Mouse (Mus musculus) lung, postnatal 0 days (tissue): ENCODE measurements at regions not wholly inside any gene's neighbourhood (a gene's known extent, or its start where the extent isn't known, plus 50 kb on each side); places are given as distances from the start of the nearest gene placed in this dataset.

Experiments used
- ATAC-seq: fragments of 200-750 bp; cut with Nextera tagmentation; 2 replicates; pipeline ENCODE4 v1.8.0; 2017; ENCODE audit warnings: moderate library complexity
- DNase-seq: peaks from one replicate; pipeline ENCODE4 v3.0.0-alpha.2; 2016; ENCODE audit warnings: low spot score
- H3K27ac ChIP-seq: fragments of 300-500 bp; sonication (generic); 2 replicates; pipeline ENCODE4 v1.5.1; 2014; ENCODE audit warnings: antibody characterized with exemption, mild to moderate bottlenecking, low read length, mixed read lengths
- H3K27me3 ChIP-seq: fragments of 300-500 bp; sonication (generic); replicated peaks from 2 replicates; pipeline ENCODE4 v1.6.1; 2014; ENCODE audit warnings: low read length, mixed read lengths; ENCODE audit not compliant: insufficient read depth
- H3K36me3 ChIP-seq: fragments of 300-500 bp; sonication (generic); 2 replicates; pipeline ENCODE4 v1.6.1; 2014; ENCODE audit warnings: low read length, mixed read lengths; ENCODE audit not compliant: insufficient read depth
- H3K4me1 ChIP-seq: fragments of 300-500 bp; sonication (generic); 2 replicates; pipeline ENCODE4 v1.6.1; 2014; ENCODE audit warnings: antibody characterized with exemption, low read depth, low read length, mixed read lengths; ENCODE audit not compliant: insufficient read depth
- H3K4me2 ChIP-seq: fragments of 300-500 bp; sonication (generic); replicated peaks from 2 replicates; pipeline ENCODE4 v1.6.1; 2014; ENCODE audit warnings: low read depth, mild to moderate bottlenecking, low read length, moderate library complexity, mixed read lengths
- H3K4me3 ChIP-seq: fragments of 300-500 bp; sonication (generic); 2 replicates; pipeline ENCODE4 v1.5.1; 2014; ENCODE audit warnings: low read depth, low read length
- H3K9ac ChIP-seq: fragments of 300-500 bp; sonication (generic); replicated peaks from 2 replicates; pipeline ENCODE4 v1.6.1; 2014; ENCODE audit warnings: low read depth, mild to moderate bottlenecking
- H3K9me3 ChIP-seq: fragments of 300-500 bp; sonication (generic); 2 replicates; pipeline ENCODE4 v1.6.1; 2016; ENCODE audit warnings: low read length, mixed read lengths
- CTCF ChIP-seq: IDR thresholded peaks from 2 replicates; pipeline ENCODE4 v1.5.1; 2016; ENCODE audit warnings: antibody characterized with exemption, mild to moderate bottlenecking
- EP300 ChIP-seq: IDR thresholded peaks from 2 replicates; pipeline ENCODE4 v1.6.1; 2016; ENCODE audit warnings: antibody characterized with exemption, mild to moderate bottlenecking, control low read depth
- WGBS: fragments of 180-500 bp; shearing (Covaris S2); extraction: QIAGEN DNeasy Blood & Tissue Kit; methylation state at CpG from one replicate; pipeline ENCODE4 v1.1.7; 2014; 5-methylcytosine and 5-hydroxymethylcytosine counted together

DNA sequence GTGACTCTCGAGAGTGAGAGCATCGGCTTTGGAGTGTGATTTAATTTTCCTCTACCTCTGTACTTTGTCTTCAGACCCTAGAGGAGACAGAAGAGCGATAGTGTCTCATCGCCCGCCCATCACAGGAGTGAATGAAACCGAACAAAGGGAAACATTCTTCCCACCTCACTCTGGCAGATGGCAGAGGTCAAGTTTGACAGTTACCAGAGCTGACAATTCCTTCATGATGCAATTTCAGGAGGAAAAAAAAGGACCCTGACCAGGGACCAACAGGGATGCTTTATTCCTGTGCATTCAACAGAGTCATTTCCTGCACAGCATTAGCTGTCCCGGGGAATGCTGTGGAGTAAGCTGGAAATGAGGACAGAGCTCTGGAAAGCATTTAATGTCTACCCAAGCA is 106.3 kb upstream of the Lyplal1 start:
- Histone ChIP-seq H3K4me1 (peaks cover 9% of the 10 kb centered on the region; the same call in 1 of the 2 replicates), H3K4me2 (no peak overlapping the region), H3K9ac (no peak overlapping the region), H3K9me3 (no peaks in the 10 kb centered on the region), H3K4me3 (no peak overlapping the region), H3K36me3 (no peaks in the 10 kb centered on the region), H3K27me3 (no peaks in the 10 kb centered on the region), H3K27ac (no peak overlapping the region)
- TF ChIP-seq EP300 (no peak), CTCF (no peak)
- ATAC-seq: no peak
- WGBS: 47% methylated on average over 7 of the region's 7 CpGs
- no peak for DNase-seq

DNA sequence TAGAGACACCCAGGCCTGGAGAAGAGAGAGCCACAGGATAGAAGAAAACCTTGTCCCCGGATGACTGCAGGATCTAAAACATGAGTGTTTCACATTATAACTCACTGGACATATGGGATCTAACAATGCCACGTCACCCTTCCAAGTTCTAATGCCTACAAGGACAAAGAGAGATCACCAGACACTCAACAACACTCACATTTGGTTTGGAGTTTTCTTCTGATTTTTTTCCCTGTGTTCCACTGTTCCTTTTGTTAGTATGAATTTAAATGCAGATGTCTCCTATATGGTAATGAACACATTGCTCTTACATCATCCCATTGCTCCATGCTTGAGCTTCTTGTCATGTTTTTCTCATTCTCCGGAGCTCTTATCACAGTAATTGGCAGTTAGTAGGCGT is 101.9 kb upstream of the Lyplal1 start:
- no peak overlapping the region for H3K27ac ChIP-seq
- H3K4me3 ChIP-seq: no peak overlapping the region
- ATAC-seq (peak; percentile 69), DNase-seq (peak; percentile 64)
- TF ChIP-seq EP300 (peak; percentile 33; the same call in 1 of the 2 replicates), CTCF (no peak)
- no peaks in the 10 kb centered on the region for H3K27me3 ChIP-seq
- no peaks in the 10 kb centered on the region for H3K9me3 ChIP-seq
- no peaks in the 10 kb centered on the region for H3K36me3 ChIP-seq
- no peak overlapping the region for H3K9ac ChIP-seq
- H3K4me1 ChIP-seq: peaks cover 5% of the 10 kb centered on the region; the same call in 1 of the 2 replicates
- H3K4me2 ChIP-seq: no peak overlapping the region
- WGBS: 70% methylated on average over 4 of the region's 4 CpGs

DNA sequence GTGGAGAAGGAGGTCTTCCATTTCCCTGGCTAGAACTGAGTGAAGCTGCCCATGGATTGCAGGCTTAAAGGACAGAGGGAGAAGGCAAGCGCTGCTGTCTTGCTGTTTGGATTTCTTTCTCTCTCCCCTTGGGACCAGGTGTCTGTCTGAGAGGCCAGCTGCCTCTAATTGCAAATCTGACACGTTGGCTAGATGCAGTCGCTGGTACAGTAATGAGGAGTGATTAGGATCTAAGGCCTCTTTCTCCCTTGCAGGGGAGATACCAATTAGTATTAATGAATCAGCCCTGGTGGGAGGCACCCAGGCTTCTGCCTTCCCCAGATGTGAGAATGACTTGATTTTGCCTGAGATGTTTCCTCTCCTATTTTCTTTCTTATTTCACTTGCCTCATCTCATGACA is 100.1 kb upstream of the Lyplal1 start:
- Histone ChIP-seq H3K4me1 (no peaks in the 10 kb centered on the region), H3K9ac (no peak overlapping the region), H3K4me2 (no peak overlapping the region), H3K4me3 (no peak overlapping the region), H3K27ac (no peak overlapping the region), H3K36me3 (no peaks in the 10 kb centered on the region), H3K9me3 (no peaks in the 10 kb centered on the region), H3K27me3 (no peaks in the 10 kb centered on the region)
- DNase-seq (no peak), ATAC-seq (no peak)
- WGBS: 47% methylated on average over 3 of the region's 3 CpGs
- TF ChIP-seq CTCF (no peak), EP300 (no peak)

DNA sequence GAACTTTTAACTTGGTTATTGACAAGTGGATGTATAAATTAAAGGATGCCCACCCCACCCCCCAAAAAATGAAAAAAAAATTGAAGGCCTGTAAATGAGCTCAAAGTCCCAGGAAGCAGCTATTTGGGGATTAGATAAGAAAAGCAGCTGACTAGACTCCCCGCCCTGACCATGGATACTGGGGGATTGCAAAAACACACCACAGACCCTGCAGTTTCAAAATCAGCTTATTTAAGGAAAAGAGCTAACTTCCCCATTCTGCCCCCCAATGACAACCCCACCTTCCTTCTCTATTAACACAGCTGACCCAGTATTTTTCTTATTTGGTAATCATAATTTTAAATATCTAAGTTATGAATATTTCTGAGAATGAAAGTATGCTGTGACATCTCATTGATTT is 87.0 kb upstream of the Lyplal1 start:
- no peak for TF ChIP-seq CTCF
- TF ChIP-seq EP300: no peak
- DNase-seq (no peak), ATAC-seq (no peak)
- no peaks in the 10 kb centered on the region for H3K4me1 ChIP-seq
- H3K9ac ChIP-seq: no peak overlapping the region
- 91% methylated on average over 1 of the region's 1 CpGs for WGBS
- no peak overlapping the region for H3K4me3 ChIP-seq
- H3K27ac ChIP-seq: no peak overlapping the region
- H3K9me3 ChIP-seq: no peaks in the 10 kb centered on the region
- H3K27me3 ChIP-seq: no peaks in the 10 kb centered on the region
- H3K36me3 ChIP-seq: no peaks in the 10 kb centered on the region
- H3K4me2 ChIP-seq: no peak overlapping the region

DNA sequence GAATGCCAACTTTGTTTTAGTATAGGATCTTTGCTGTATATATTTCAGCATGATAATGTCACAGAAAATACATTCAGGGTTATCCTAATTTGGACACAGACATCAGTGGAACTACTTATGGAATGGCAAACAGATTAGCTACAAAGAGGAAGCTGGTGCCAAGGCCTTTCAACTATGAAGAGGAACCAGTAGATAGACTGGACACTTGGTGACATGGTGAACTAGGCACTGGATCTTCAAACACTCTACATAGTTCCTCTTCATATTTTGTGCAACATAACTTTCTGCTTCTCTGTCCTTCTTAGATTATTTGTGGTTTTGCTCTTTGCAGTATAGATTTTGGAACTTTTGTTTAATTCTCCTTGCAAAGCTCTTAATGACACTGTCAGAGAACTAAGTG is 85.4 kb upstream of the Lyplal1 start:
- Histone ChIP-seq H3K4me1 (no peaks in the 10 kb centered on the region), H3K9me3 (no peaks in the 10 kb centered on the region), H3K4me3 (no peak overlapping the region), H3K27me3 (no peaks in the 10 kb centered on the region), H3K4me2 (no peak overlapping the region), H3K27ac (no peak overlapping the region), H3K9ac (no peak overlapping the region), H3K36me3 (no peaks in the 10 kb centered on the region)
- TF ChIP-seq CTCF: no peak
- ATAC-seq: no peak
- DNase-seq: no peak

DNA sequence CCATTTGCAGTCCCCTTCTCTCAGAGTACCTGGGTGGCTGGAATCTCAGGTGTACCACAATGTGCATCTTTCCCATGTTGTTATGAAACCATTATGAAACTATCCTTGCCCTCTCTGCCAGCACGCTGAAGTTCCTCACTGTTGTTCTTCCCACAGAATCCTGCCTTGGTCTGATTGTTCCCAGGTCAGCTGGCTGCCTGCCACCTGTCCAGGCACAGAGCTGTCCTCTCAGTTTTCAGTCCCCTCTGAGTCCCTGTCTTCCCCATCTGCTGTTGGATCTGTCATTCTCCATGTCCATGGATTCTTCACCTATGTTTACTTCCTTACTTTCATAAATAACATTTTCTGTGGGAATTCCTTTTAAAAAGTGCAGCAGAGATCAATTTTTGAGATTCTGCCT is 81.3 kb upstream of the Lyplal1 start:
- Histone ChIP-seq H3K4me1 (no peaks in the 10 kb centered on the region), H3K27me3 (no peaks in the 10 kb centered on the region), H3K4me2 (no peak overlapping the region), H3K9ac (no peak overlapping the region), H3K4me3 (no peak overlapping the region), H3K36me3 (no peaks in the 10 kb centered on the region), H3K9me3 (no peaks in the 10 kb centered on the region), H3K27ac (no peak overlapping the region)
- no peak for ATAC-seq
- TF ChIP-seq EP300 (no peak), CTCF (no peak)
- WGBS: 81% methylated on average over 1 of the region's 1 CpGs
- no peak for DNase-seq

DNA sequence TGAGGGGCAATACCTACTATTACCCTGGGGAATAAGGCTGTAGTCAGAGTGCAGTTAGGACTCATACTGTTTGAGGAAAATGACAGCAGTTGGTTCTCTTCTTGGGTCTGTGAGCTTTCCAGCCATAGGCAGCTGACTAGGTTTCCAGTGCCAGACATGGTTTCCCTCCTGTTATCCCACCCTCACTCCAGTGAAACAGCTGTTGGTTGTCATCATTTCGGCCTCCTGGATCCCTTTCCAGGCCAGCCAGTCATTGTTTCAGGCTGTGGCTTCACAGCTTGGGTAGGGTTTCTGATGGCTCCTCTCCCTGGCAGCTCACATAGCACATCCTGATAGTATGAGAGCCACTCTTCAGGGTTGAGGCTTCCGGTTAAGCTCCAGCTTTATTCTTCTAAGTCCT is 79.9 kb upstream of the Lyplal1 start:
- Histone ChIP-seq H3K27ac (no peak overlapping the region), H3K4me3 (no peak overlapping the region), H3K27me3 (no peaks in the 10 kb centered on the region), H3K36me3 (no peaks in the 10 kb centered on the region), H3K4me2 (no peak overlapping the region), H3K9ac (no peak overlapping the region), H3K4me1 (no peaks in the 10 kb centered on the region), H3K9me3 (no peaks in the 10 kb centered on the region)
- DNase-seq: peak; percentile 16
- ATAC-seq: no peak; the same call in 1 of the 2 replicates
- 72% methylated on average over 2 of the region's 2 CpGs for WGBS
- TF ChIP-seq EP300 (no peak), CTCF (no peak)
